Mouse (Mus musculus): ENCODE results near the gene H2-Ob.

DNA sequence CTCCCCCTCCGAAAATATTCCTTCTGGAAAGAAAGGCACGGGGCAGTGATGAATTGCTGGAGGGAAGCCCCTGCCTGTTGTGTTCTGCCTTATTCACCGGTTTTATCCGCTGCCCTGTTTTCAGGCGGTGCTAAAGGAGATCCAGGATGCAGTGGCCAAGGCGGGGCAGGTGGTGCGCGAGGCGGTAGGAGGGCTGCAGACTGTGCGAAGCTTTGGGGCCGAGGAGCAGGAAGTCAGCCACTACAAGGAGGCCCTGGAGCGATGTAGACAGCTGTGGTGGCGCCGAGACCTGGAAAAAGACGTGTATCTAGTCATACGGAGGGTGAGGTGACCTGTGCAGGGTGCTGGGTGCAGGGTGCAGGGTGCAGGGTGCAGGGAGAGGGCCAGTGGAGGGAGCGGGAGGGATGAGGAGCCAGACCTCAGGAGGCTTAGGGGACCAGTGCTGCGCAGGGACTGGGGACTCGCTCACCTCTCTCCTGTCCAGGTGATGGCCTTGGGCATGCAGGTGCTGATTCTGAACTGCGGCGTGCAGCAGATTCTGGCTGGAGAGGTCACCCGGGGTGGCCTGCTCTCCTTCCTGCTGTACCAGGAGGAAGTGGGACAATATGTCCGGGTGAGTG, 26.8 kb upstream of the H2-Ob start:
- TF ChIP-seq POLR2A (IDR thresholded peaks at IDR 0.05; ENCODE audit: borderline replicate concordance, low read depth, low read length) (no peak), CTCF (IDR thresholded peaks at IDR 0.05; ENCODE audit: low read depth, low read length) (no peak)
